Mouse (Mus musculus) megakaryocyte, embryonic 14.5 days (primary cell): Measurements from ENCODE around the gene Cetn3. TPM values are rescaled to one million over a fixed set of nuclear protein-coding genes. Genes with fewer than 3 reads are reported as not detected.

Source experiments
- H3K27me3 ChIP-seq: replicated peaks from 2 replicates; pipeline ENCODE3; 2012; ENCODE audit warnings: inconsistent platforms
- H3K36me3 ChIP-seq: replicated peaks from 2 replicates; pipeline ENCODE3; 2012; ENCODE audit warnings: low read length, inconsistent platforms, mixed read lengths
- H3K4me1 ChIP-seq: 2 replicates; pipeline ENCODE4 v1.6.1; 2012; ENCODE audit warnings: inconsistent platforms
- H3K4me3 ChIP-seq: replicated peaks from 2 replicates; pipeline ENCODE3; 2012; ENCODE audit warnings: moderate library complexity, mild to moderate bottlenecking, inconsistent platforms
- H3K9me3 ChIP-seq: 2 replicates; pipeline ENCODE4 v1.6.1; 2012; ENCODE audit warnings: inconsistent platforms
- FLI1 ChIP-seq: IDR thresholded peaks from 2 replicates; pipeline ENCODE4 v1.6.1; 2012; ENCODE audit warnings: low read length, inconsistent platforms, mixed read lengths
- GATA1 ChIP-seq: IDR thresholded peaks from 3 replicates; pipeline ENCODE4 v1.6.1; 2012; ENCODE audit warnings: mixed read lengths, low read length, inconsistent platforms, borderline replicate concordance
- polyA plus RNA-seq: library from polyadenylated mRNA; stranded (reverse); fragments of >175 nt; gene quantifications from 2 replicates; pipeline ENCODE4 v1.2.3, GENCODE M21; 2012; ENCODE audit warnings: low replicate concordance; ENCODE audit not compliant: insufficient read depth

The Cetn3 gene
- polyA plus RNA-seq, 1 experiment: 6.0 TPM

DNA sequence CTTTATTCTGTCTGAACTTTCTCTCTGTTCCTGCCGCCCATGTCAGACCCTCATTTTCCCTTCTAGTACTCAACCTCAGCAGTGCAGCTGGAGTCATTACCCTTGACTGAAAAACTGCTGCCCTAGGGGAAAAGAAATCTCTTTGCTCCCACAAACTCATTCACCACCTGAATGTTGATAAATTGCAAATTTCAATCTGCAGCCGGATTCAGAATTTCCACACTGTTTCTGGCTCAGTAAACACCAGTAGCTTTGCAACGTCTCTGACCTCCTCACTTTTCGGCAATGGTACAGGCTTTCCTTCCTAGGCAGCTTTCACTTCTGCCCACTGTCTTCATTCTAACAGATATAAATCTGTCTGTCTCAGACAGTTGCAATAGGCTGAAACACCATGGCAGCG is 57.8 kb downstream of the Cetn3 start:
- Histone ChIP-seq H3K36me3 (no peaks in the 10 kb centered on the region), H3K27me3 (peaks cover 2% of the 10 kb centered on the region), H3K4me3 (no peak overlapping the region), H3K9me3 (peaks cover 4% of the 10 kb centered on the region; the same call in 1 of the 2 replicates), H3K4me1 (no peaks in the 10 kb centered on the region)
- TF ChIP-seq FLI1 (no peak), GATA1 (no peak)

DNA sequence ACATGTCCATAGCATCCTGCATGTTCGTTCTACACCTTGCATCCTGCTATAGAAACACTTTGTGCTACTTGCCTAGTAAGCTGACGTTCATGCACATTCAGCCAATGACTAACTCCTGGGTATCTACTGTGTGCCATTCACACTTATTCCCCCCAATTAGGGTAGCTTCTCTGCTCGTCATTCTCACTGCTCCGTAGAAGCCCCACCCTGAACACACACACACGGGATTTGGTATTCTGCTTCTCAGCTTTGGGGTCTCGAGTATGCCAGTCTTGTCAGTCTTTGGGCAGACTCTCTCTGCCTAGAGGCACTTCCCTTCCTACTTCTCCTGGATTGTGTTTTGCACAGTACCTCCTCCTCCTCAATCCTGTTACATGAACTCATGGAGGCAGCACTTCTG is 59.4 kb downstream of the Cetn3 start:
- Histone ChIP-seq H3K4me1 (no peaks in the 10 kb centered on the region), H3K27me3 (no peaks in the 10 kb centered on the region), H3K4me3 (no peak overlapping the region), H3K36me3 (no peaks in the 10 kb centered on the region), H3K9me3 (no peaks in the 10 kb centered on the region)
- TF ChIP-seq FLI1 (no peak), GATA1 (no peak)

Other genes starting within 250 kb of the Cetn3 start
- gene Adgrv1, start 149.9 kb upstream of the Cetn3 start, polyA plus RNA-seq: not detected in 2 replicates
- gene Lysmd3, start 125.4 kb upstream of the Cetn3 start, polyA plus RNA-seq: 0.49 TPM in 1 of 2 replicates, not detected in the other
- 1.4 TPM in 1 of 2 replicates, not detected in the other for gene Polr3g, start 72.1 kb upstream of the Cetn3 start, polyA plus RNA-seq
- 1.5 and 2.7 TPM in 2 replicates for gene Mblac2, start 71.7 kb upstream of the Cetn3 start, polyA plus RNA-seq